Mouse (Mus musculus) lung, postnatal 0 days (tissue): ENCODE data around the gene Lsp1.

ENCODE experiments used
- CTCF ChIP-seq: IDR thresholded peaks from 2 replicates; pipeline ENCODE4 v1.5.1; 2016; ENCODE audit warnings: antibody characterized with exemption, mild to moderate bottlenecking
- EP300 ChIP-seq: IDR thresholded peaks from 2 replicates; pipeline ENCODE4 v1.6.1; 2016; ENCODE audit warnings: antibody characterized with exemption, mild to moderate bottlenecking, control low read depth

DNA sequence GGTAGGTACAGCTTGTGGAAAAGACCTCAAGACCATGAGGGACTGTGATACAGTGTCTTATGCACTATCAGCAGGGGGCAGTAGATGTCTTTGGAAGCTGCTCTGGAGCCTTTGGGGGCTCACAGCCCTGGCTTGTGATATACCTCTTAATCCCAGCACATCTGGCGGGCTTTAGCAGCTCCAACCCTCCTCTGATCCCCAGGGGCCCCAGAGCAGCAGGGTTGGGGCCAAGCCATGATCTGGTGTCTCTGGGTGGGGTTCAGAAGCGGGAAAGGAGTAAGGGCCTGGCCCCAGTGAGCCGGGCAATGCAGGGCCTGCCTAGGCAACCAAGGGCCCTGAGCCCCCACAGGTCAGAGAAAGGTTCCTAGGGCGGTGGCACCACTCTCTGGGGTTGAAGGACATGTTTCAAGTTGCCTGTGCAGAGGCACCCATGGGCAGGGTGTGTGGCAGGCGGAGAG lies 19.9 kb upstream of the Lsp1 start:
- peak; percentile 80 for TF ChIP-seq CTCF
- TF ChIP-seq EP300, result no peak
